Mouse (Mus musculus) heart, embryonic 10.5 days (tissue): ENCODE results near the gene Atp2b4. TPM values are rescaled to one million over a fixed set of nuclear protein-coding genes. Genes with fewer than 3 reads are reported as not detected.

Source experiments
- DNase-seq: peaks from one replicate; pipeline ENCODE4 v3.0.0-alpha.2; 2017; ENCODE audit warnings: low spot score
- H3K27ac ChIP-seq: fragments of 300-500 bp; sonication (generic); 2 replicates; pipeline ENCODE4 v1.5.1; 2016; ENCODE audit warnings: mild to moderate bottlenecking
- H3K27me3 ChIP-seq: fragments of 300-500 bp; sonication (generic); 2 replicates; pipeline ENCODE4 v1.6.1; 2016; ENCODE audit warnings: mild to moderate bottlenecking; ENCODE audit not compliant: poor library complexity, insufficient read depth, severe bottlenecking
- H3K36me3 ChIP-seq: fragments of 300-500 bp; sonication (generic); 2 replicates; pipeline ENCODE4 v1.6.1; 2016; ENCODE audit warnings: mild to moderate bottlenecking, moderate library complexity
- H3K4me1 ChIP-seq: fragments of 300-500 bp; sonication (generic); 2 replicates; pipeline ENCODE4 v1.6.1; 2016; ENCODE audit warnings: mild to moderate bottlenecking
- H3K4me3 ChIP-seq: fragments of 300-500 bp; sonication (generic); 2 replicates; pipeline ENCODE4 v1.5.1; 2016; ENCODE audit warnings: mild to moderate bottlenecking, moderate library complexity
- H3K9me3 ChIP-seq: fragments of 300-500 bp; sonication (generic); 2 replicates; pipeline ENCODE4 v1.6.1; 2016; ENCODE audit warnings: mild to moderate bottlenecking, moderate library complexity
- WGBS: fragments of 180-500 bp; shearing (Covaris S2); methylation state at CpG from one replicate; pipeline ENCODE4 v1.1.7; 2016; 5-methylcytosine and 5-hydroxymethylcytosine counted together
- polyA plus RNA-seq: library from polyadenylated mRNA; unstranded; fragments of >200 nt; fragmentation: Nextera tagmentation; extraction: Ambion mirVana; gene quantifications from 2 replicates; pipeline ENCODE4 v1.2.1, GENCODE M21; 2016

The Atp2b4 gene
- polyA plus RNA-seq, 1 experiment from 2014 or later: 15.2 TPM

DNA sequence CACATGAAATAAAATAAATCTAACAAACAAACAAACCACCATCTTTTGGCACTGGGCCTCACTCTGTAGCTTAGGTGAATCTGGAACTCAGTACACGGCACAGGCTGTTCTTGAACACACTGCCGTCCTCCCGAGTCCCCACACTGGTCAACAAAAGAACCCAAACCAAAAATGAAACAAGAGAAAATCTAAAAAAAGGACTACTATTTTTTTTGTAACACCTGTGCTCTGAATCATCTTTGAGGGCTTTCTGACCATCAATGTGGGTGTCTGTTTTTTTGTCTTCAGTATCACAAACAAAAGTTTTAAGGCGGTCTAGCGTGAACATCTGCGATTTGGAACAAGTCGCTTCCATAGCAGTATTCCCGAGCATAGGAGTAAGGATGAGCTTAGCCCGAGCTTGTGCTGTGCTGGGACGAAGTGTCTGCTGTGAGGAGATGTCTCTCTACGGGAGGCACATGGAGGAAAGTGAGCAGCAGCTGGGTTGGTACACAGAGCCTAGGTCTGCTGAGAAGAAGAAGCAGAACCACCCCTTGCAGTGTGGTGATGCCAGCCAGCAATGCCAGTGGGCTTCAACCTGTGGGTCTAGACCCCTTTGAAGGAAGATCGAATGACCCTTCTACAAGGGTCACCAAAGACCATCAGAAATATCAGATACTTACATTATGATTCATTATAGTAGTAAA is 102.8 kb downstream of the Atp2b4 start:
- no peaks in the 10 kb centered on the region for H3K27me3 ChIP-seq
- 0 out of 2 replicates have a peak, but pooled peaks cover 3% of the 10 kb centered on the region for H3K36me3 ChIP-seq
- WGBS: 90% methylated on average over 12 of the region's 12 CpGs
- H3K4me1 ChIP-seq: peaks cover 36% of the 10 kb centered on the region
- no peak overlapping the region for H3K4me3 ChIP-seq
- no peak for DNase-seq
- H3K27ac ChIP-seq: no peak overlapping the region; the same call in 1 of the 2 replicates
- no peaks in the 10 kb centered on the region for H3K9me3 ChIP-seq

- 48% methylated on average over 7 of the region's 7 CpGs for WGBS
Observed at GRCm38 (mm10) chr1:133695901-133696300, 104.9 kb downstream of the Atp2b4 start.

DNA sequence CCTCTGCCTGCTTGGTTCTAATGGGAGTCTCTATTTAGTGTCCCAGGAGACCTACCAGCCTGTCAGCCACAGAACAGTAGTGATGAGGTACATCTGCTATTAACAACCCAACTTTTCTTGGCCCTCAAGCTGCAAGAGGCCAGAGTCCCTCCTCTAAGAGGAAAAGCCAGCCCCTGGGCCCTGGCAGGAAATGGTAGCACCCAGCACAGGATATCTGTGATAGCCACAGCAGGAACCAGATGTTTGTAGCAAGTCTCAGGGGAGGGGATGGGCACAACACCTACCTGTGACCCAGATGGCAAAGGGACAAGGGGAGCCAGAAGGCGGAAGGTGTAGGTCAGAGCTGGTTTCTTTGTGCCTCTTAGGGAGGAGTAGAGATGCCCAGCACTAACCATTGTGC is 106.0 kb downstream of the Atp2b4 start:
- H3K4me3 ChIP-seq: no peak overlapping the region
- peaks cover 46% of the 10 kb centered on the region for H3K4me1 ChIP-seq
- 79% methylated on average over 1 of the region's 1 CpGs for WGBS
- peak overlapping the region; percentile 87 for H3K27ac ChIP-seq
- DNase-seq: no peak
- no peaks in the 10 kb centered on the region for H3K9me3 ChIP-seq
- H3K27me3 ChIP-seq: no peaks in the 10 kb centered on the region
- no peaks in the 10 kb centered on the region for H3K36me3 ChIP-seq

More at GRCm38 (mm10) chr1:133695901-133696300, 104.9 kb downstream of the Atp2b4 start:
- no peaks in the 10 kb centered on the region for H3K27me3 ChIP-seq
- no peaks in the 10 kb centered on the region for H3K9me3 ChIP-seq
- no peaks in the 10 kb centered on the region for H3K36me3 ChIP-seq
- DNase-seq: no peak
- no peak overlapping the region for H3K4me3 ChIP-seq
- H3K4me1 ChIP-seq: peaks cover 42% of the 10 kb centered on the region
- H3K27ac ChIP-seq: peak overlapping the region; percentile 87

GRCm38 (mm10) chr1:133694301-133694700 is 106.5 kb downstream of the Atp2b4 start:
- 4% methylated on average over 1 of the region's 1 CpGs for WGBS
- H3K27ac ChIP-seq: peak overlapping the region; percentile 87
- no peaks in the 10 kb centered on the region for H3K36me3 ChIP-seq
- no peak for DNase-seq
- no peak overlapping the region for H3K4me3 ChIP-seq
- no peaks in the 10 kb centered on the region for H3K27me3 ChIP-seq
- peaks cover 49% of the 10 kb centered on the region for H3K4me1 ChIP-seq
- no peaks in the 10 kb centered on the region for H3K9me3 ChIP-seq

- H3K27me3 ChIP-seq: no peaks in the 10 kb centered on the region
- no peak for DNase-seq
- H3K27ac ChIP-seq: peak overlapping the region; percentile 87
- 58% methylated on average over 11 of the region's 11 CpGs for WGBS
- no peaks in the 10 kb centered on the region for H3K9me3 ChIP-seq
- H3K36me3 ChIP-seq: no peaks in the 10 kb centered on the region
- H3K4me3 ChIP-seq: no peak overlapping the region
- H3K4me1 ChIP-seq: peaks cover 49% of the 10 kb centered on the region
Observed at GRCm38 (mm10) chr1:133693536-133694114, 107.2 kb downstream of the Atp2b4 start.

GRCm38 (mm10) chr1:133692195-133692594 is 108.6 kb downstream of the Atp2b4 start:
- Histone ChIP-seq H3K36me3 (no peaks in the 10 kb centered on the region), H3K27ac (peak overlapping the region; percentile 47; the same call in 1 of the 2 replicates), H3K9me3 (no peaks in the 10 kb centered on the region), H3K27me3 (no peaks in the 10 kb centered on the region), H3K4me3 (no peak overlapping the region), H3K4me1 (peaks cover 49% of the 10 kb centered on the region)
- no peak for DNase-seq
- 31% methylated on average over 4 of the region's 4 CpGs for WGBS

GRCm38 (mm10) chr1:133691046-133691445 is 109.8 kb downstream of the Atp2b4 start:
- Histone ChIP-seq H3K9me3 (no peaks in the 10 kb centered on the region), H3K4me3 (no peak overlapping the region), H3K36me3 (no peaks in the 10 kb centered on the region), H3K27me3 (no peaks in the 10 kb centered on the region), H3K4me1 (peaks cover 39% of the 10 kb centered on the region), H3K27ac (0 out of 2 replicates have a peak overlapping the region, but pooled peaks have one; percentile 2)
- 92% methylated on average over 6 of the region's 6 CpGs for WGBS
- no peak for DNase-seq

DNA sequence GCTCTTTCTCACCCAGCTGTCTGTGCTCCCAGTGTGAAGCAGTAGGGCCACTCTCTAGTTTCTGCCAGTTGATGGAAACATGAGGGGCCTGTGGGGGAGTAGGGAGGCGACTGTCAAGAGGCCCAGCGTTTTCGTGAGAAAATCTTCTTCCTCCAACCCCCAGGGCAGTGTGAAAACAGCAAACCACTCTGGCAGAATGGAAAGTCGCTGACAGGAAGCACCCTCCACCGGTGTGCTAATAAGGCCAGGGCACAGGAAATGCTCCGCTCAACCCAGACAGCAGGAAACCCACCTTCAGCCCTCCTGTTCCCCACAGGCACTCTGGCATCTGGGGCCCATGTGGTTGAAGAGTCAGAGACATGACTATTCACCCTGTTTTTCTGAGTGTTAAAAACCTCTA is 110.9 kb downstream of the Atp2b4 start, which contains the start of gene Lax1:
Lax1 (minus strand) TSS at position 212 of the 400 bp plus-strand sequence.
- Histone ChIP-seq H3K4me1 (peaks cover 27% of the 10 kb centered on the region), H3K9me3 (no peaks in the 10 kb centered on the region), H3K4me3 (no peak within 1 kb of the TSS), H3K27me3 (no peaks in the 10 kb centered on the region), H3K27ac (peak within 1 kb of the TSS; percentile 16; the same call in 1 of the 2 replicates), H3K36me3 (no peaks in the 10 kb centered on the region)
- 24% methylated on average over 6 of the region's 6 CpGs for WGBS
- no peak for DNase-seq

DNA sequence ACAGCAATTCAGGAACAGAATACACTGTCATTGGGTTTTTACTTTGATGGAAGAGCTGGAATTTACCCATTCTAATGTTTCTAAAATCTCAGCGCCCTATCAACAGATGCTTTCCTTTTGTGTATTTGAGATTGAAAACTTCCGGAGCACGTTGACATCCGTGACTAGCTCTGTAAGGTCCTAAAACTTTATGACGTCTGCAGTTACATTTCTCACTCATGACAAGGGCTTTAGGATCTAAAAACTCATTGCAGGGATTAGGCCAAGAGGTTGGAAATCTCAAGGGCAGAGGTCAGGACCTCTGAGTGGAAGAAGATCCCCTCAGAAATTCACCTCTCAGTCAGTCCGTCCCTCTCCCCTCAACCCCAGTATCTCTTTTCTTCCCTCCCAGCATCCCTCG is 112.5 kb downstream of the Atp2b4 start:
- no peak for DNase-seq
- H3K27ac ChIP-seq: no peak overlapping the region
- WGBS: 77% methylated on average over 7 of the region's 7 CpGs
- no peaks in the 10 kb centered on the region for H3K9me3 ChIP-seq
- H3K4me3 ChIP-seq: no peak overlapping the region
- no peaks in the 10 kb centered on the region for H3K36me3 ChIP-seq
- no peaks in the 10 kb centered on the region for H3K27me3 ChIP-seq
- H3K4me1 ChIP-seq: peaks cover 13% of the 10 kb centered on the region

- Histone ChIP-seq H3K9me3 (no peaks in the 10 kb centered on the region), H3K27me3 (no peaks in the 10 kb centered on the region), H3K4me1 (peaks cover 7% of the 10 kb centered on the region; the same call in 1 of the 2 replicates), H3K36me3 (no peaks in the 10 kb centered on the region), H3K27ac (no peak overlapping the region), H3K4me3 (no peak overlapping the region)
- no peak for DNase-seq
- 83% methylated on average over 10 of the region's 10 CpGs for WGBS
Observed at GRCm38 (mm10) chr1:133685749-133686519, 114.9 kb downstream of the Atp2b4 start.

- Histone ChIP-seq H3K4me1 (no peaks in the 10 kb centered on the region), H3K36me3 (no peaks in the 10 kb centered on the region), H3K27ac (no peak overlapping the region), H3K4me3 (no peak overlapping the region), H3K27me3 (no peaks in the 10 kb centered on the region), H3K9me3 (no peaks in the 10 kb centered on the region)
- no peak for DNase-seq
- WGBS: 56% methylated on average over 3 of the region's 3 CpGs
Observed at GRCm38 (mm10) chr1:133671801-133672200, 129.0 kb downstream of the Atp2b4 start.

GRCm38 (mm10) chr1:133671266-133671665 is 129.6 kb downstream of the Atp2b4 start:
- Histone ChIP-seq H3K27me3 (no peaks in the 10 kb centered on the region), H3K36me3 (no peaks in the 10 kb centered on the region), H3K4me1 (no peaks in the 10 kb centered on the region), H3K9me3 (no peaks in the 10 kb centered on the region), H3K4me3 (no peak overlapping the region), H3K27ac (no peak overlapping the region)
- DNase-seq: no peak
- WGBS: 76% methylated on average over 3 of the region's 3 CpGs

DNA sequence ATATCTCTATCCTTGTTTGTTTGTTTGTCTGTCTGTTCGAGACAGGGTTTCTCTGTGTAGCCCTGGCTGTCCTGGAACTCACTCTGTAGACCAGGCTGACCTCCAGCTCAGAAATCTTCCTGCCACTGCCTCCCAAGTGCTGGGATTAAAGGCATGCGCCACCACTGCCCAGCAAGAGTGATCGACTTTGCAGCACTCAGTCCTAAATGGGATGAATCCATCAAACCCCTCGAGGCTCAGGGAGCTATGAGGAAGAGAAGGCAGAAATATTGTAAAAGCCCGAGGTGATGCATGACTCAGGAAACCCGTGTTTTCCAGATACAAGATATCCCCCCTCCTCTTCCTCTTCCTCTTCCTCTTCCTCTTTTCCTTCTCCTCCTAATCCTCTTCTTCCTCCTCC is 130.1 kb downstream of the Atp2b4 start:
- no peaks in the 10 kb centered on the region for H3K4me1 ChIP-seq
- H3K27ac ChIP-seq: no peak overlapping the region
- H3K36me3 ChIP-seq: no peaks in the 10 kb centered on the region
- no peaks in the 10 kb centered on the region for H3K9me3 ChIP-seq
- no peaks in the 10 kb centered on the region for H3K27me3 ChIP-seq
- DNase-seq: no peak
- WGBS: 72% methylated on average over 6 of the region's 6 CpGs
- no peak overlapping the region for H3K4me3 ChIP-seq
